Mouse (Mus musculus) limb, embryonic 15.5 days (tissue): Measurements from ENCODE around the gene Slc9a6. TPM values are rescaled to one million over a fixed set of nuclear protein-coding genes. Genes with fewer than 3 reads are reported as not detected.

Experiments used
- ATAC-seq: fragments of 200-750 bp; cut with Nextera tagmentation; 2 replicates; pipeline ENCODE4 v1.8.0; 2017; ENCODE audit warnings: low read depth, moderate TSS enrichment; ENCODE audit not compliant: insufficient number of reproducible peaks, low FRiP score, low TSS enrichment
- H3K27ac ChIP-seq: fragments of 300-500 bp; sonication (generic); 2 replicates; pipeline ENCODE4 v1.5.1; 2015; ENCODE audit warnings: moderate library complexity, mild to moderate bottlenecking, inconsistent platforms
- H3K27me3 ChIP-seq: fragments of 300-500 bp; sonication (generic); 2 replicates; pipeline ENCODE4 v1.6.1; 2015; ENCODE audit warnings: inconsistent platforms
- H3K36me3 ChIP-seq: fragments of 300-500 bp; sonication (generic); 2 replicates; pipeline ENCODE4 v1.6.1; 2015; ENCODE audit warnings: inconsistent platforms
- H3K4me1 ChIP-seq: fragments of 300-500 bp; sonication (generic); 2 replicates; pipeline ENCODE4 v1.6.1; 2015; ENCODE audit warnings: inconsistent platforms
- H3K4me2 ChIP-seq: fragments of 300-500 bp; sonication (generic); 2 replicates; pipeline ENCODE4 v1.6.1; 2015; ENCODE audit warnings: mild to moderate bottlenecking, inconsistent platforms
- H3K4me3 ChIP-seq: fragments of 300-500 bp; sonication (generic); 2 replicates; pipeline ENCODE4 v1.5.1; 2015; ENCODE audit warnings: mild to moderate bottlenecking, inconsistent platforms
- H3K9ac ChIP-seq: fragments of 300-500 bp; sonication (generic); 2 replicates; pipeline ENCODE4 v1.6.1; 2015; ENCODE audit warnings: inconsistent platforms
- H3K9me3 ChIP-seq: fragments of 300-500 bp; sonication (generic); 2 replicates; pipeline ENCODE4 v1.6.1; 2016; ENCODE audit warnings: inconsistent platforms
- WGBS: fragments of 180-500 bp; shearing (Covaris S2); methylation state at CpG from one replicate; pipeline ENCODE4 v1.1.7; 2015; 5-methylcytosine and 5-hydroxymethylcytosine counted together
- polyA plus RNA-seq: library from polyadenylated mRNA; unstranded; fragments of >200 nt; fragmentation: Nextera tagmentation; extraction: Ambion mirVana; gene quantifications from 2 replicates; pipeline ENCODE4 v1.2.1, GENCODE M21; 2015

Gene Slc9a6
- polyA plus RNA-seq, 1 experiment from 2014 or later, result 16.7 TPM

GRCm38 (mm10) chrX:56668051-56668450 lies 58.5 kb downstream of the Slc9a6 start:
- no peak overlapping the region for H3K4me2 ChIP-seq
- no peak overlapping the region for H3K27ac ChIP-seq
- ATAC-seq, result no peak
- H3K9ac ChIP-seq, result no peak overlapping the region
- H3K4me1 ChIP-seq, result no peaks in the 10 kb centered on the region
- WGBS, result 65% methylated on average over 5 of the region's 5 CpGs
- H3K27me3 ChIP-seq, result no peaks in the 10 kb centered on the region
- no peaks in the 10 kb centered on the region for H3K36me3 ChIP-seq
- H3K4me3 ChIP-seq, result no peak overlapping the region
- no peaks in the 10 kb centered on the region for H3K9me3 ChIP-seq

GRCm38 (mm10) chrX:56668501-56668900 lies 58.9 kb downstream of the Slc9a6 start:
- no peaks in the 10 kb centered on the region for H3K36me3 ChIP-seq
- no peaks in the 10 kb centered on the region for H3K4me1 ChIP-seq
- no peak for ATAC-seq
- WGBS, result 80% methylated on average over 3 of the region's 3 CpGs
- H3K4me3 ChIP-seq, result no peak overlapping the region
- H3K9me3 ChIP-seq, result no peaks in the 10 kb centered on the region
- no peaks in the 10 kb centered on the region for H3K27me3 ChIP-seq
- H3K4me2 ChIP-seq, result no peak overlapping the region
- no peak overlapping the region for H3K9ac ChIP-seq
- no peak overlapping the region for H3K27ac ChIP-seq

GRCm38 (mm10) chrX:56675556-56675955 lies 66.0 kb downstream of the Slc9a6 start:
- no peak for ATAC-seq
- Histone ChIP-seq H3K4me1 (no peaks in the 10 kb centered on the region), H3K4me3 (no peak overlapping the region), H3K27ac (no peak overlapping the region), H3K36me3 (no peaks in the 10 kb centered on the region), H3K27me3 (no peaks in the 10 kb centered on the region), H3K9ac (no peak overlapping the region), H3K4me2 (no peak overlapping the region), H3K9me3 (no peaks in the 10 kb centered on the region)
- 71% methylated on average over 6 of the region's 6 CpGs for WGBS

- no peak overlapping the region for H3K27ac ChIP-seq
- WGBS, result 80% methylated on average over 6 of the region's 6 CpGs
- 0 out of 2 replicates have a peak, but pooled peaks cover 2% of the 10 kb centered on the region for H3K4me1 ChIP-seq
- no peak overlapping the region for H3K4me3 ChIP-seq
- H3K36me3 ChIP-seq, result no peaks in the 10 kb centered on the region
- ATAC-seq, result no peak
- H3K4me2 ChIP-seq, result no peak overlapping the region
- H3K9me3 ChIP-seq, result no peaks in the 10 kb centered on the region
- H3K27me3 ChIP-seq, result no peaks in the 10 kb centered on the region
- no peak overlapping the region for H3K9ac ChIP-seq
Observed at GRCm38 (mm10) chrX:56677736-56678135, 68.2 kb downstream of the Slc9a6 start.

GRCm38 (mm10) chrX:56679066-56679465 lies 69.5 kb downstream of the Slc9a6 start:
- ATAC-seq, result no peak
- H3K36me3 ChIP-seq, result no peaks in the 10 kb centered on the region
- no peak overlapping the region for H3K4me2 ChIP-seq
- H3K9me3 ChIP-seq, result no peaks in the 10 kb centered on the region
- H3K9ac ChIP-seq, result no peak overlapping the region
- H3K4me1 ChIP-seq, result 0 out of 2 replicates have a peak, but pooled peaks cover 2% of the 10 kb centered on the region
- H3K4me3 ChIP-seq, result no peak overlapping the region
- WGBS, result 74% methylated on average over 6 of the region's 6 CpGs
- no peaks in the 10 kb centered on the region for H3K27me3 ChIP-seq
- H3K27ac ChIP-seq, result no peak overlapping the region

DNA sequence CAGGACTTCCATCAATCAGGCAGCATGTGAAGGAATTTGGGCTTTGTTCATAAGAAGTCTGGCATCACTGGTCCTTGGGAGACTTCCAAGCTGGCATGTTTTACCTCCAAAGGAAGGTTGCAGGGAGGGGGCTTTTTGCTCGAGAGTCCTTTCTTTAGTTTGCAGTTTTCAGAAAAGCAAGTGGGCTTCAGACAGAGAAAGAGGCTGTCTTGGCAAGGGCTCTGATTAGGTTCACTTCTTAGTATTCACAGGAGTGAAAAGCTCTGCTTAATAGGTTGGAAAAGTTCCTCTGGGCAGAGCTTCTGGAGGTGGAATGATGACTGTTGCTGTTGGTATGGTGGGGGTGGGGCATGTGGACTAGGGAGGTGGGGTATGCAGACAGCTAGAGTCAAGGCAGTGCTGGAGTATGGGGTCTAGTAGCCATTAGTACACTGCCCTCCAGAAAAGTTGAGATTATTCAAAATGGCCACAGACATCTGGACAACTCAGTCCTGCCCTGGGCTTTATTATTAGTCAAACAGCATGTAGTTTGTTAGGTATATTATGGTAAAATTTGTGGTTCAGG lies 72.7 kb downstream of the Slc9a6 start:
- Histone ChIP-seq H3K27me3 (no peaks in the 10 kb centered on the region), H3K4me3 (no peak overlapping the region), H3K4me2 (no peak overlapping the region), H3K9ac (no peak overlapping the region), H3K36me3 (no peaks in the 10 kb centered on the region), H3K27ac (no peak overlapping the region), H3K9me3 (no peaks in the 10 kb centered on the region), H3K4me1 (0 out of 2 replicates have a peak, but pooled peaks cover 2% of the 10 kb centered on the region)
- WGBS, result 52% methylated on average over 1 of the region's 1 CpGs
- no peak for ATAC-seq

DNA sequence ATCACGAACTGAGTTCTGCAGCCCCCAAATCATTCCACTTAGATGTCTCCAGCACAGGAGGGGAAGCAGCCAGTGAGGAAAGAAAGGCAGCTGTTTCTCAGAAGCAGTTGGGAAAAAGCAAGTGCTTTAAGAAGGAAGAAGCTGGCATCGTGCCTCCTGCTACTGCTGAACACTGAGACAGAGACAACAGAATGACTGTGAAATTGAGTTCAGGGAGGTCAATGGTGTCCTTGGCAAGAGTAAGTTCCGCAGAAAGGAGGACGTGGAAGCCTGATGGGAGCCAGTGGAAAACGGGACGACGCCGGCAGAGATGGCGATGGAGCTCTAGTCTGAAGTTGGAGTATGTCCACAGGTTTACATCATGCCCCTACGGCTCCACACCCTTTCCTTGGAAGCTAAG lies 74.0 kb downstream of the Slc9a6 start:
- no peak for ATAC-seq
- 0 out of 2 replicates have a peak, but pooled peaks cover 2% of the 10 kb centered on the region for H3K4me1 ChIP-seq
- no peak overlapping the region for H3K9ac ChIP-seq
- H3K4me3 ChIP-seq, result no peak overlapping the region
- H3K27me3 ChIP-seq, result no peaks in the 10 kb centered on the region
- no peak overlapping the region for H3K27ac ChIP-seq
- 77% methylated on average over 10 of the region's 10 CpGs for WGBS
- H3K4me2 ChIP-seq, result no peak overlapping the region
- no peaks in the 10 kb centered on the region for H3K9me3 ChIP-seq
- H3K36me3 ChIP-seq, result no peaks in the 10 kb centered on the region

- Histone ChIP-seq H3K4me3 (no peak overlapping the region), H3K9me3 (no peaks in the 10 kb centered on the region), H3K4me1 (no peaks in the 10 kb centered on the region), H3K27me3 (no peaks in the 10 kb centered on the region), H3K4me2 (no peak overlapping the region), H3K36me3 (no peaks in the 10 kb centered on the region), H3K27ac (no peak overlapping the region), H3K9ac (no peak overlapping the region)
- 92% methylated on average over 6 of the region's 6 CpGs for WGBS
- no peak for ATAC-seq
Observed at GRCm38 (mm10) chrX:56692554-56692953, 83.0 kb downstream of the Slc9a6 start.

GRCm38 (mm10) chrX:56694539-56694938 lies 85.0 kb downstream of the Slc9a6 start:
- WGBS, result 89% methylated on average over 2 of the region's 2 CpGs
- Histone ChIP-seq H3K27me3 (no peaks in the 10 kb centered on the region), H3K4me2 (no peak overlapping the region), H3K36me3 (no peaks in the 10 kb centered on the region), H3K4me3 (no peak overlapping the region), H3K27ac (no peak overlapping the region), H3K9me3 (no peaks in the 10 kb centered on the region), H3K4me1 (no peaks in the 10 kb centered on the region), H3K9ac (no peak overlapping the region)
- ATAC-seq, result no peak

GRCm38 (mm10) chrX:56697199-56697780 lies 87.7 kb downstream of the Slc9a6 start:
- no peak overlapping the region for H3K4me2 ChIP-seq
- 71% methylated on average over 6 of the region's 6 CpGs for WGBS
- no peak overlapping the region for H3K4me3 ChIP-seq
- no peak overlapping the region for H3K27ac ChIP-seq
- no peaks in the 10 kb centered on the region for H3K36me3 ChIP-seq
- H3K27me3 ChIP-seq, result no peaks in the 10 kb centered on the region
- no peak for ATAC-seq
- H3K9ac ChIP-seq, result no peak overlapping the region
- H3K4me1 ChIP-seq, result no peaks in the 10 kb centered on the region
- H3K9me3 ChIP-seq, result no peaks in the 10 kb centered on the region

- Histone ChIP-seq H3K4me3 (no peak overlapping the region), H3K4me2 (no peak overlapping the region), H3K36me3 (no peaks in the 10 kb centered on the region), H3K9ac (no peak overlapping the region), H3K27ac (no peak overlapping the region), H3K9me3 (no peaks in the 10 kb centered on the region), H3K27me3 (no peaks in the 10 kb centered on the region), H3K4me1 (no peaks in the 10 kb centered on the region)
- no peak for ATAC-seq
- WGBS, result 63% methylated on average over 4 of the region's 4 CpGs
Observed at GRCm38 (mm10) chrX:56697886-56698285, 88.3 kb downstream of the Slc9a6 start.

DNA sequence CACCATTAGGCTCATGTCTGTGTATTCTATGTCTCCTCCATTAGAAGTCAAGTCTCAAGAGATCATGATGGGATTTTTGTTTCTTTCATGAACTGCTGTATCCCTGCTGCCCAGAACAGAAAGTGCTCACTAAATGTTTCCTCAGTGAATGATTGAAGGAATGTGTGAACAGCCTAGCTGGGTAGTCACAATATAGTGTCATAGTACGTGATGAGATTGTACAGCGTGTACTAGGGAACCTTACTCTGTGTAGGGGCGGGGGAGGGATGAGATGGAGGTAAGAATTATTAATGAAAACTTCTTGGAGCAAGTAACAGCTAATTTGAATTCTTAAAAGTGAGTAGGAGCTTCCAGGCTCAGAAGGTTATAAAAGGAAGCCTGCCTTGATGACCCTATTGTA lies 91.7 kb downstream of the Slc9a6 start:
- WGBS, result 83% methylated on average over 3 of the region's 3 CpGs
- H3K9me3 ChIP-seq, result no peaks in the 10 kb centered on the region
- ATAC-seq, result no peak
- no peaks in the 10 kb centered on the region for H3K4me1 ChIP-seq
- H3K27ac ChIP-seq, result no peak overlapping the region
- no peak overlapping the region for H3K4me3 ChIP-seq
- no peak overlapping the region for H3K4me2 ChIP-seq
- H3K27me3 ChIP-seq, result no peaks in the 10 kb centered on the region
- no peaks in the 10 kb centered on the region for H3K36me3 ChIP-seq
- H3K9ac ChIP-seq, result no peak overlapping the region
